Mouse (Mus musculus): Measurements from ENCODE around the gene Yars. TPM values are rescaled to one million over a fixed set of nuclear protein-coding genes. Genes with fewer than 3 reads are reported as not detected.
"Not testable (repeated sequence)": the region's sequence is repeated elsewhere in the genome, so short reads cannot be mapped to it uniquely, and the experiment has no call there.

Yars gene
- polyA plus RNA-seq, 1 experiment from 2014 or later = 13.2 TPM

DNA sequence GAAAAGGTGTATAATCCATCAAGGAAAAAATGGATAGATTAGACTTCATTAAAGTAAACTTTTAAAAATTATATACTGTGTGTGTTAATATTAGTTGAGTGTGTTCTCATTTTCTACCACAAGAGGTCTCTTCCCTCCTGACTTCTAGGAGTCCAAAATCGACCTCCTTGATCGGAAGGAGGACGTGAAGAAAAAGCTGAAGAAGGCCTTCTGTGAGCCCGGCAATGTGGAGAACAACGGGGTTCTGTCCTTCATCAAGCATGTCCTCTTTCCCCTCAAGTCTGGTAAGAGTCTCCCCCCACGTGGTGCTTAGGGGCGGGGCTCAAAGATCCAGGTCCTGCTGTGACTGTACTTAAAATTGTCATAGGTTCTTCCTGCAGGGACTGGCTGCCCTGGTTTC, 19.9 kb downstream of the Yars start:
- WGBS (ENCODE audit: missing documents) = 47% methylated on average over 7 of the region's 7 CpGs
- H3K36me3 ChIP-seq (ENCODE audit: inconsistent target) = peaks cover 46% of the 10 kb centered on the region
- H3K4me3 ChIP-seq (ENCODE audit: inconsistent target) = no peak overlapping the region
- H3K79me2 ChIP-seq (ENCODE audit: inconsistent target) = no peaks in the 10 kb centered on the region
- no peak overlapping the region for H3K27ac ChIP-seq

DNA sequence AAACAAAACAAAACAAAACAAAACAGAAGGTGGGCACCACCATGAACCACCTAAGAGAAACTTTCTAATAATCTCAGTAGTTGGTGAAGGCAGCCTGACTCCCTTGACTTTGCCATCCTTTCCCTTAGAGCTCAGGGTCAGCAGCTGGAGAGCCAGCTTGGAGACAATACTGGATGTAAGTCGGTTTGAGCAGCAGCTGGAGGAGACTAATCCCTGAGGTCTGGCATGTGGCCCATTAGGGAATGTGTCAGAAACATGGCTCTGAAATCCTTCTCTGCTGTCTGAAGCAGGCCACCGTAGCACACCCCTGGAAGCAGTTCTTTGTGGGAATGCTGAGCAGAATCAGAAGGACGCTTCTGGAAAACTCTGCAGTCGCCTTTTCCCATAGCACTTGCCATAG, 21.9 kb downstream of the Yars start:
- Histone ChIP-seq H3K79me2 (ENCODE audit: inconsistent target) (no peaks in the 10 kb centered on the region), H3K36me3 (ENCODE audit: inconsistent target) (peaks cover 47% of the 10 kb centered on the region), H3K4me3 (ENCODE audit: inconsistent target) (no peak overlapping the region), H3K27ac (no peak overlapping the region)
- 100% methylated on average over 4 of the region's 4 CpGs for WGBS (ENCODE audit: missing documents)

DNA sequence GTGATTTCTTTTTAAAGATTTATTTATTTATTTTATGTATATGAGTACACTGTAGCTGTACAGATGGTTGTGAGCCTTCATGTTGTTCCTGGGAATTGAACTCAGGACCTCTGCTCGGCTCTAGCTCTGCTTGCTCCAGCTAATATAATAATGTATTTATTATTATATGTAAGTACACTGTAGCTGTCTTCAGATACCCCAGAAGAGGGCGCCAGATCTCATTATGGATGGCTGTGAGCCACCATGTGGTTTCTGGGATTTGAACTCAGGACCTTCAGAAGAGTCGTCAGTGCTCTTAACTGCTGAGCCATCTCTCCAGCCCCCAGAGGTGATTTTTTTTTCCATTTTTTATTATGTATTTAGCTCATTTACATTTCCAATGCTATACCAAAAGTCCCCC, 22.9 kb downstream of the Yars start:
- not testable (repeated sequence) for H3K4me3 ChIP-seq (ENCODE audit: inconsistent target); H3K27ac ChIP-seq; H3K79me2 ChIP-seq (ENCODE audit: inconsistent target)
- H3K36me3 ChIP-seq (ENCODE audit: inconsistent target) = peaks cover 47% of the 10 kb centered on the region
- WGBS (ENCODE audit: missing documents) = 64% methylated on average over 2 of the region's 3 CpGs

DNA sequence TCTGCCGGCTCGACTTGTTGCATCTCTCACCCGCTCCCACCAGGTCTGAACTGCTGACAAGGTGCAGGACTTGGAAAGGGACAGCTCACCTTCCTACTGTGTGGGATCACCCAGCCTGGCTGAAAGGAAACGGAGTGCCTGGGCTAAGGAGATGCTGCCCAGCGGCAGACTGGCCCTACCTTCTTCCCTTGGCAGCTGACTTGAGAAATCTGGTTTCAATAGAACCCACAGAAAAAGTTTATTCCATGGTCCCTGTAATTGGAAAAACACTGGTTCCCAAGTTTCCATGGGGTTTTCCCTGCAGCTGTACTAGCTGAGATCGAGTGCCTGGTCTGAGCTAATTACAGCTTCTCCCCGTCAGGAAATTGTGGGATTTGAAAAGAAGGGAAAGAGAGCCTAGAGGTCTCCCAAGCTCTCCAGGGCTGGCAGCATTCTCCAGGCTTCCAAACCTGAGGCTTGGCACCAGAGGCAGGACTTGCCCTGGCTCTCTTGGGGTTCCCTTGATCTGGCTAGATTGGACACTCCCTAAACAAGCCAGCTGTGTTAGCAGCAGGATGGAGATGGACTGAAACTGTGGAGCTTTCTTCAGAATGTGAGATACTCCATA, 29.1 kb downstream of the Yars start:
- Histone ChIP-seq H3K36me3 (ENCODE audit: inconsistent target) (peaks cover 71% of the 10 kb centered on the region), H3K79me2 (ENCODE audit: inconsistent target) (no peaks in the 10 kb centered on the region), H3K4me3 (ENCODE audit: inconsistent target) (no peak overlapping the region), H3K27ac (no peak overlapping the region)
- WGBS (ENCODE audit: missing documents) = 98% methylated on average over 7 of the region's 7 CpGs

DNA sequence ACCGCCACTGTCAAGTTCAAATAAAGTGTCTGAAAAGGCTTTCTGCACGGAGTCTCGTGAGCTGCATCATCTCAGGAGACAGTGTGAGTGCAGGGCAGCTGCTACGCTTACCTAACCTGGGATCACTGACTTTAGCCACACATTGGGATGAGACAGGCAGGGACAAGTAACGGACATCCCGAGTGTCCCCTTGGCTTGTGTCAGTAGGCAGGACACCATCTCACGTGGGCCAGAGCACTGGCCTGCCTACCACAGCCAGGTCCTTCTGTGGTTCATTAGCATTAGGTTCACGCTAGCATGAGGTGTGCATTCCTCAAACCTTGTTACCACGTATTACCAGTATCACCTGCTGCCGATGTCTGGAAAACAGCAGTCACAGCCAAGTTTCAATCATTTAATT, 29.6 kb downstream of the Yars start:
- peaks cover 68% of the 10 kb centered on the region for H3K36me3 ChIP-seq (ENCODE audit: inconsistent target)

DNA sequence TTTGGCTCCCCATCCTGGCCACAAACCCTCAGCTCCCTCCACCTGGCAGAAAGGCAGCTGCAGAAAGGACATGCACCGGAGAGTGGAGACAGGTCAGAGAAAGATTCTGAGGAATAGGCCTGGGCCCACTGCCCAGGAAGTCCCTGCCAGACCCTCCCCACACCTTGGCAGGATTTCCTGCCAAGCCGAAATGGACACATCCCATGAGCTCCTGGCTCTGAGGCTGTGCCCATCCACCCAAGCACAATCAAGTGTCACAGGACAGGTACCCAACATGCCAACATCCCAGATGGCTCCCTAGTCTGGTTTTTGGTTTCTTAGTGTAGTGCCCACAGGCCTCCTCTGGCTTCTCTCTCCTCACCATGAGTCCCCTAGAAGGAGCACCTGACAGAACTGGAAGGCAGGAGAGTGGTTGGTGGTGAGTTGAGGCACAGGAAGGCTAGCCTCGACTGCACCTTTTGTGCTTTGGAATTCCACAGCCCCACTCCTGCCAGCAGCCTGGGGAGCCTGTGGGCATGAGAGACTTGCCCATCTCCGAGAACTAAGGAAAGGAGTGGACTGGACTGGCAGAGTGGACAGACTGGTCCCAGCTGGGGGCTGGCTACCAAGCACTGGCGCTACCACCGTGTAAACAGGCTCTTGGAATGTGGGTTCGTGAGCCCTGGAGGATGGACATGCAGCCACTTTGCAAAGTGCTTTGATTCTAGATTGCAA, 31.0 kb downstream of the Yars start:
- 97% methylated on average over 6 of the region's 7 CpGs for WGBS (ENCODE audit: missing documents)
- H3K36me3 ChIP-seq (ENCODE audit: inconsistent target) = peaks cover 70% of the 10 kb centered on the region
- H3K79me2 ChIP-seq (ENCODE audit: inconsistent target) = peaks cover 4% of the 10 kb centered on the region; the same call in 1 of the 2 replicates
- H3K27ac ChIP-seq = no peak overlapping the region
- H3K4me3 ChIP-seq (ENCODE audit: inconsistent target) = no peak overlapping the region

More for the DNA sequence above, 29.6 kb downstream of the Yars start:
- Histone ChIP-seq H3K4me3 (ENCODE audit: inconsistent target) (no peak overlapping the region), H3K27ac (no peak overlapping the region), H3K79me2 (ENCODE audit: inconsistent target) (no peaks in the 10 kb centered on the region; the same call in 1 of the 2 replicates)
- 93% methylated on average over 8 of the region's 10 CpGs for WGBS (ENCODE audit: missing documents)

DNA sequence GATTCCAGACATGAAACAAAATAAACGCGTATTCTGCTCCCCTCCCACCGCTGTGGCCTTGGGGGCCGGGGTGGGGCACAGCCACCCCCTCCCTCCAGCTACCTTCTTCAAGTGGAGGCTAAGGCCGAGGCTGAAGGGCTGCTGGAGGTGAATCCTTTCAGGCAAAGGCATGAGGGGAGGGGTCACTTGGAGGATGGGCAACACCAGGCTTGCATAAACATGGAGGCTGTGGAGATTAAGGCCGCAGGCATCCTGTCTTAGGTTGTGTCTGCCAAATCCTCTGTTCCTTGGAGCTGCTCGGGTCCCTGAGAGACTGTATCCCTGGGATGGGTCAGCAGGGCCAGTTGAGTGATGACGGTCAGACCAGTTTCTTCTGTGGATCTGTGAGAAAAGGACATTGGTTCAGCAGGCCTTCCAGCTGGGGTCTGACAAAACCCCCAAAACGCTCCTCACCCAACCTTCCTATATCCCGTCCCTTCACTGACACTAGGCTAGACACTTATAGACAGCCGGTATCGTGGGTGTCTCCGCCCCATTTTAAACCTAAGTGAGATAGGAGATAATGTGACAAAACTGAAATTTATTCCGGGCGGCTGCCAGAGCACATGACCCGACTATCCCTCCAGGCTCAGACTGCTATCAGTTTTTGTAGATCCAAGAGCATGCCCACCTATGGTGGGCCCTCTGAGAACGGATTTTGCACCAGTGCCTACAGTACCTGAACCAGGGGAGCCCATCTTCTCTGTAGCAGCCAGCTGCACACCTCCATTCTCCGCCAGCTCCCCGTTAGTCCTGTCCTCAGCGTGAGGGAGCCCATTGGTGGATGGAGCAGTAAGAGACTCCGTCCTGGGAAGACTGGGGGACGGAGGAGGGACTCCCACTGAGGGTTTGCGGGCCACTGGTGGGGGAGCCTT, 31.8 kb downstream of the Yars start:
- no peak overlapping the region for H3K27ac ChIP-seq
- peaks cover 71% of the 10 kb centered on the region for H3K36me3 ChIP-seq (ENCODE audit: inconsistent target)
- no peak overlapping the region for H3K4me3 ChIP-seq (ENCODE audit: inconsistent target)
- peaks cover 13% of the 10 kb centered on the region for H3K79me2 ChIP-seq (ENCODE audit: inconsistent target)
- 91% methylated on average over 23 of the region's 23 CpGs for WGBS (ENCODE audit: missing documents)

DNA sequence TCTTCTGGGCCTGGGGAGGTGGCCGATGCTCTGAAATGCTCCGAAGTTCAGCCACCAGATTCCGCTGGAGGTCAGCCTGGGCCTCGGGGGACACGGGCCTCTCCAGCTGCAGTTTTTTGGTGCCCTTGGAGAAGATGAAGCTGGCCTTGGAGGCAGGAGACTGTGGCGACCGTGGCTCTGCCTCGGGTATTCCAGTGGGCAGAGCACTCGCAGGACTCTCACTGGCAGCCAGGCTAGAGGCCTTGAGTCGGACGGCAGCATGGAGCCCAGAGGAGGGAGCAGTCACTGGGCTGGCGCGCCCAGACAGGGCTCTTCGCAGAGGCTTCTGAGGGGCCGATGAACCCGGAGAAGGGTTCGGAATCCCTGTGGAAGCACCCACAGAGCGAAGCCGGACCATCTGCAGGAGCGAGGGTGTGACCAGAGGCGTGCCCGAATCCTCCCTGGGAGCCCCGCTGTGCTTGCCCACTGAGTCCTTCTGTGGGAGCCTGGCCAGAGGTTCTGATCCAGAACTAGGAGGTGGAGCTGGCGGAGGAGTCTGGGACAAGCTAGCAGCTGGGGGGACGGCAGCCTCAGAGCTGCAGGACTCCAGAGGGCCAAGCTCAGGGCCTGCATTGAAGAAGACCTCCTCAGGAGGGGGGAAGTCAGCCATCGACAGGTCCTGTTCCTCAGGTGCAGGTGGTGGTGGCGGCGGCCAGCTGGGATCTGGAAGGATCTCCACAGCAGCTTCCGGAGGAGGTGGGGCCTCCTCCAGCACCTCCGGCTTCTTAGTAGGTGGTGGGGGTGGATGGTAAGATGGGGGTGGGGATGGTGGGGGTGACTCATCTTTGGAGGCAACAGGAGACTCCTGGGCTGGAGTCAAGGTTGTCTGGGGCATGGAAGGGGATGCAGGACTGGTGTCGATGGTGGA, 32.7 kb downstream of the Yars start:
- WGBS (ENCODE audit: missing documents) = 92% methylated on average over 27 of the region's 31 CpGs
- H3K27ac ChIP-seq = no peak overlapping the region
- H3K4me3 ChIP-seq (ENCODE audit: inconsistent target) = no peak overlapping the region
- H3K79me2 ChIP-seq (ENCODE audit: inconsistent target) = peaks cover 22% of the 10 kb centered on the region
- peaks cover 62% of the 10 kb centered on the region for H3K36me3 ChIP-seq (ENCODE audit: inconsistent target)

DNA sequence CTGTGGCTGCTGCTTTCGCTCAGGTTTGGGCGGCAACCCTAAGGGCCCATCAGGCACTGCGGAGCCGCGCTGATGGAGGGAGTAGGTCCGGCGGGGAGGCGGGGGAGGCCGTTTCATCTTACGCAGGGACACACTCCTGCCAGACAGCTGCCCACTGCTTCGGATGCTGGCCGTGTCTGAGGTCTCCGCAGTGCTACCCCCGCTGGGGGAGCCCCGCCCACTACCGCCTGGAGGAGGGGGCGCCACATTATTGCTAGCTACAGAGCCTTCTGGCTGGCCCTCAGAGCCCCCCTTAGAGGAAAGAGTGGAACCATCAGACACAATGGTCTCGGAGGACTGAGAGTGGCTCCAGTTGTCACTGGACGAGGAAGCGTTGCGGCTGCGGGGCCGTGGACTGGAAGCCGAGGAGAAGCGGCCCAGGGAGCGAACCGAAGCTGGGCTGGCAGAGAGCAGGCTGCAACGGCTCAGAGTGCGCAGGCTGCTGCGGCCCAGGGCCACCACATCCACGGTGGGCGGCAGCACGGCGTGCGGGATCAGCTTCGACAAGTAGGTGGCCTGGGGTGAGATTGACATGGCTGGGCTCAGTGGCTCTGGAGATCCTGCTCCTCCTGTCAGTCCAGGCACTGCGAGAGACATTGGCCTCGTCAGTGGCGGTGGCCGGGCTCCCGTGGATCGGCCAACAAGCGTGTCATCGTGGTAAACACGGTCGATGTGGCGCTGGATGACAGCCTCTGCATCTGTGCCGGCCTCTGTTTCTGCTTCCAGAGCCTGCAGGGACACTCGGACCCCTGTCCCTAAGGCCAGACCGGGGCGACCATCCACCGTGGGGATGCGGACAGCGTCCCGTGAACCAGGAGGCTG, 34.1 kb downstream of the Yars start:
- Histone ChIP-seq H3K36me3 (ENCODE audit: inconsistent target) (peaks cover 48% of the 10 kb centered on the region), H3K79me2 (ENCODE audit: inconsistent target) (peaks cover 36% of the 10 kb centered on the region)

DNA sequence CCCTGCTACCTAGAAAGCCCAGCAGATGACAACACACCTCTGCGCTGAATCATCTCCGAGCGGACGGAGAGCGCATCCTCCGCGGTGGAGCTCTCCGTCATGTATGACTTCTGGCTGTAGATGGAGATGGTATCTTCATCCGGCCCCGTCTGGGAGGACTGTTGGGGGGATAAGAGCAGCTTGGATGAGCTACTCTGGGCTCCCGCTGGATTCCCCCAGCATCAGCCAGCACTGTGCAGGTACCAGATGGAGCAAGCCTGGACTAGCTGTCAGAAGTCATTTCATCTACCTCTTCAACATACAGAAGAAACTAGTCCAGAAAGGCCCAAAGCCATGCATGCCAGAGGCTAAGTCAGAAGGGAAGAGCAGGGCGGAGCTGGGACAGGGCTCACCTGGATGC, 35.8 kb downstream of the Yars start:
- WGBS (ENCODE audit: missing documents) = 96% methylated on average over 12 of the region's 12 CpGs
- H3K79me2 ChIP-seq (ENCODE audit: inconsistent target) = peaks cover 52% of the 10 kb centered on the region
- no peak overlapping the region for H3K27ac ChIP-seq
- no peak overlapping the region for H3K4me3 ChIP-seq (ENCODE audit: inconsistent target)
- peaks cover 33% of the 10 kb centered on the region for H3K36me3 ChIP-seq (ENCODE audit: inconsistent target)

More for the DNA sequence above, 34.1 kb downstream of the Yars start:
- H3K4me3 ChIP-seq (ENCODE audit: inconsistent target) = no peak overlapping the region
- WGBS (ENCODE audit: missing documents) = 94% methylated on average over 44 of the region's 55 CpGs
- no peak overlapping the region for H3K27ac ChIP-seq

DNA sequence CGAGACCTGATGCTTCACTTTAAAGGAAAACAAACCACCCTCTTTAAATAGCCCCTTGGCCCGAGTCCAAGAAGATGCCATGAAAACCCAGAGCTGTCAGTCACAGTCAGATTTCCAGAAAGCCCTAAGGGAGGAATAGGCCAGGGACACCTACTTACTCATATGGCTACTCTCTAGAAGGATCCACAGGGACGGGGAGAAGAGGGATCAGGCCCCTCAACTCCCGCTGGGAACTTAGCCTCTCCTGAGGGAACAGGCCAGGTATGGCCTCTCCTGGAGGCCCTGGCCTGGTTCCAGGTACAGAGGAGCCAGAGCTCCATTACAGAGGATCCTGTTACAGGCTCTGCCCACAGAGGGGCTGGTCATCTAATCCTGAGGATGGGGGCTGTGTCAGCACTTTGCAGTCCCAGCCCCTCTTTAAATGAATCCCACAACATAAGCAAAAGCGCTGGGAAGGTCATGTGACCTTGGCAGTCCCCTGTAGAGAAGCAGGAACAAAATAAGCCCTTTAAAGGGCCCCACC, 36.9 kb downstream of the Yars start:
- peaks cover 24% of the 10 kb centered on the region for H3K36me3 ChIP-seq (ENCODE audit: inconsistent target)
- H3K4me3 ChIP-seq (ENCODE audit: inconsistent target) = no peak overlapping the region
- peaks cover 64% of the 10 kb centered on the region for H3K79me2 ChIP-seq (ENCODE audit: inconsistent target)
- 66% methylated on average over 5 of the region's 5 CpGs for WGBS (ENCODE audit: missing documents)
- no peak overlapping the region for H3K27ac ChIP-seq

DNA sequence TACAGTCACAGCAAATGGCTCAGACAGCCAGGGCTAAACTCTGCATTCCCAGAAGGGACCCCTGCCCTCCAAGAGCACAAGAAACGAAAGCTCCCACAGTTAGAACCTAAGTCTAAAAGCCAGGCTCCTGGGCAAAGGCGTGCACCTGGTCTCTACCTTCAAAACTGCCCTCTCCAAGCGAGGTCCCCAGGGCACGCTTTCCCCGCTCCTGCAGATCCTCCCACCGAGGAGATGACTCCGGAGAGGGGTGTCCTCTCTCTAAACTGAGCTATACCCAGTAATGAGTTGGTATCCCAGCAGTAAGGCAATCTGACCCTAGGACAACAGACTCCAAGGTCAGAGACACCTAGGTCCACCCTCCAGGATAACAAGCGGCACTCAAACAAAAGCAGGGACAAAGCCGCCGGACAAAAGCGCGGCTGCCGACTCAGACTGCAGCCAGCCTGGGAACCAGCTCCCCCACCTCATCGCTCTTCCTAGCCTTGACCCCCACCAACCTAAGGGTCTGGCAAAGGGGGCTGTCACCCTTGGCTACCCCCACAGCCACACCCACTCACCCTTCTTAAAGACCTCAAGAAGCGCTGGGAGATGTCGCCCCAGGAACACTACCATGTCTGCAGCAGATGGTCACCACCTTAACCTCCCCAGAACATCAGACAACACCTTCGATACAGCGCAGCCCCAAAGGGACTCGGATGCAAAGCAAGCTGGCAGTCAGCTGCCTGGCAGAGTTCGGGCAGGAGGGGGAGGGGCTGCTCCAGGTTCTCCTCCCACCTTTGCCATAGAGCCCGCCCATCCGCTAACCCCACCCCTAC, 37.8 kb downstream of the Yars start:
- peaks cover 73% of the 10 kb centered on the region for H3K79me2 ChIP-seq (ENCODE audit: inconsistent target)
- H3K36me3 ChIP-seq (ENCODE audit: inconsistent target) = peaks cover 19% of the 10 kb centered on the region
- H3K4me3 ChIP-seq (ENCODE audit: inconsistent target) = no peak overlapping the region
- WGBS (ENCODE audit: missing documents) = 84% methylated on average over 18 of the region's 22 CpGs
- H3K27ac ChIP-seq = no peak overlapping the region

All from macrophage (primary cell).